8 mouse cellular contexts compared by ENCODE assay signal in genomic region chr6:48445181-48446101, GRCm38 (mm10). TPM values are rescaled to one million over a fixed set of nuclear protein-coding genes. Genes with fewer than 3 reads are reported as not detected.
DNase-seq lines count a peak whose midpoint lies in the region; ATAC-seq and TF ChIP-seq lines count a peak whose summit lies in the region.

Gene Zfp467, minus strand, starts transcription at chr6:48445825.

- H3K36me3 ChIP-seq in forebrain, embryonic 10.5 days (replicated peaks) = peaks cover 21% of the 10 kb centered on the region
- H3K36me3 ChIP-seq in heart, embryonic 14.5 days (ENCODE audit: control insufficient read depth, insufficient read depth, low read length) = peaks cover 27% of the 10 kb centered on the region
- H3K36me3 ChIP-seq in liver, embryonic 14.5 days (replicated peaks; ENCODE audit: control insufficient read depth, insufficient read depth, low read depth) = no peaks in the 10 kb centered on the region
- no peaks in the 10 kb centered on the region for H3K36me3 ChIP-seq in thymus, adult 2 months (ENCODE audit: control insufficient read depth, insufficient read depth, low read length)

- peak; percentile 37 to 40 for DNase-seq in adrenal gland, postnatal 4 days (ENCODE audit: low spot score in 2 of 2)
- DNase-seq in forebrain, embryonic 10.5 days (ENCODE audit: extremely low spot score, low spot score) = peak; percentile 41
- DNase-seq in kidney, postnatal 10 days = peak; percentile 80
- no peak for DNase-seq in liver, embryonic 14.5 days (ENCODE audit: low read depth in 3 of 3, low spot score in 3 of 3)
- peak; percentile 57 for DNase-seq in neural tube, embryonic 10.5 days (ENCODE audit: extremely low spot score, low spot score)
- peak; percentile 43 for DNase-seq in thymus, adult 2 months

- peaks cover 12% of the 10 kb centered on the region; the same call in 1 of the 2 replicates for H3K9me3 ChIP-seq in forebrain, embryonic 10.5 days
- H3K9me3 ChIP-seq in heart, embryonic 14.5 days (ENCODE audit: control insufficient read depth, low read length) = no peaks in the 10 kb centered on the region
- H3K9me3 ChIP-seq in liver, embryonic 14.5 days (ENCODE audit: control insufficient read depth, low read length) = no peaks in the 10 kb centered on the region

- H3K4me2 ChIP-seq in heart, embryonic 14.5 days (ENCODE audit: low read length) = peak within 1 kb of the TSS; percentile 93
- peak within 1 kb of the TSS; percentile 64 for H3K4me2 ChIP-seq in liver, embryonic 14.5 days (ENCODE audit: low read depth)

- H3K27ac ChIP-seq in forebrain, embryonic 10.5 days = peak within 1 kb of the TSS; percentile 96
- peak within 1 kb of the TSS; percentile 83 to 94 for H3K27ac ChIP-seq in heart, embryonic 14.5 days (replicated peaks in 1 of 2; ENCODE audit: control insufficient read depth in 1 of 2, insufficient read depth in 1 of 2, low read depth in 2 of 2, low read length in 2 of 2)
- no peak within 1 kb of the TSS for H3K27ac ChIP-seq in liver, embryonic 14.5 days
- H3K27ac ChIP-seq in thymus, adult 2 months (ENCODE audit: control insufficient read depth, insufficient read depth, low read length) = peak within 1 kb of the TSS; percentile 27; the same call in 1 of the 2 replicates

- TF ChIP-seq CTCF in liver, embryonic 14.5 days (IDR thresholded peaks at IDR 0.05; ENCODE audit: low read depth) = no peak
- TF ChIP-seq CTCF in thymus, adult 2 months (IDR thresholded peaks at IDR 0.05; ENCODE audit: borderline replicate concordance, control insufficient read depth, extremely low read depth, insufficient read depth, low read length, poor library complexity) = no peak

- TF ChIP-seq EP300 in liver, embryonic 14.5 days (IDR thresholded peaks at IDR 0.05; ENCODE audit: low read depth) = no peak

- peaks cover 37% of the 10 kb centered on the region for H3K27me3 ChIP-seq in forebrain, embryonic 10.5 days (ENCODE audit: poor library complexity, severe bottlenecking)
- H3K27me3 ChIP-seq in heart, embryonic 14.5 days (ENCODE audit: control insufficient read depth, insufficient read depth, low read length) = no peaks in the 10 kb centered on the region
- peaks cover 21% of the 10 kb centered on the region for H3K27me3 ChIP-seq in liver, embryonic 14.5 days (ENCODE audit: control insufficient read depth, insufficient read depth, low read length)
- H3K27me3 ChIP-seq in thymus, adult 2 months (ENCODE audit: control insufficient read depth, insufficient read depth, low read length) = no peaks in the 10 kb centered on the region; the same call in 1 of the 2 replicates

- peak within 1 kb of the TSS; percentile 94 for H3K9ac ChIP-seq in heart, embryonic 14.5 days (ENCODE audit: low read length)
- H3K9ac ChIP-seq in liver, embryonic 14.5 days (replicated peaks) = peak within 1 kb of the TSS; percentile 11; the same call in 1 of the 2 replicates

- H3K4me1 ChIP-seq in forebrain, embryonic 10.5 days = peaks cover 55% of the 10 kb centered on the region
- H3K4me1 ChIP-seq in heart, embryonic 14.5 days (ENCODE audit: control insufficient read depth in 2 of 2, insufficient read depth in 2 of 2, low read length in 2 of 2) = peaks cover 16 to 25% of the 10 kb centered on the region in 2 experiments
- H3K4me1 ChIP-seq in liver, embryonic 14.5 days (replicated peaks; ENCODE audit: control insufficient read depth in 2 of 2, insufficient read depth in 2 of 2, low read length in 1 of 2) = peaks cover 0 to 6% of the 10 kb centered on the region in 2 experiments; a peak in 1 of 4 replicates
- peaks cover 20% of the 10 kb centered on the region for H3K4me1 ChIP-seq in thymus, adult 2 months (replicated peaks; ENCODE audit: control insufficient read depth, insufficient read depth, low read length)

- peak; percentile 17 for ATAC-seq in CD4-positive, CD25-positive, alpha-beta regulatory T cell, adult 4 months
- peak; percentile 23; the same call in 1 of the 2 replicates for ATAC-seq in heart, embryonic 14.5 days (ENCODE audit: insufficient number of reproducible peaks, insufficient read depth, low FRiP score, low read depth)
- no peak for ATAC-seq in liver, embryonic 14.5 days (ENCODE audit: insufficient read depth)

- H3K4me3 ChIP-seq in forebrain, embryonic 10.5 days = peak within 1 kb of the TSS; percentile 63
- peak within 1 kb of the TSS; percentile 89 for H3K4me3 ChIP-seq in heart, embryonic 14.5 days (ENCODE audit: control insufficient read depth in 1 of 2, insufficient read depth in 1 of 2, low read depth in 1 of 2, low read length in 2 of 2)
- peak within 1 kb of the TSS; percentile 57 to 70 for H3K4me3 ChIP-seq in liver, embryonic 14.5 days (ENCODE audit: insufficient read depth in 1 of 2, low read depth in 2 of 2, low read length in 2 of 2)
- peak within 1 kb of the TSS; percentile 73 for H3K4me3 ChIP-seq in thymus, adult 2 months (ENCODE audit: control insufficient read depth, insufficient read depth, low read length)

- WGBS in forebrain, embryonic 10.5 days = under 1% methylated on average over 65 of the region's 65 CpGs
- under 1% methylated on average over 65 of the region's 65 CpGs for WGBS in heart, embryonic 14.5 days
- WGBS in liver, embryonic 14.5 days (ENCODE audit: insufficient replicate concordance) = under 1% methylated on average over 65 of the region's 65 CpGs
- WGBS in thymus, adult 2 months = 1% methylated on average over 65 of the region's 65 CpGs

- TF ChIP-seq POLR2A in thymus, adult 2 months (IDR thresholded peaks at IDR 0.05; ENCODE audit: control insufficient read depth, extremely low read depth, insufficient read depth, low read length, poor library complexity) = 0 out of 2 replicates have a peak, but pooled peaks have one; percentile 8

RNA-seq across cellular contexts. Expression of gene Zfp467, which starts in this region (rescaled TPM):
- 10 to 100 TPM; 11.4 to 12.6 TPM for polyA plus RNA-seq in CD4-positive, CD25-positive, alpha-beta regulatory T cell, adult 4 months (2017; shearing (Covaris generic))
- 10 to 100 TPM; 64.1 to 64.7 TPM for total RNA-seq in adrenal gland, postnatal 4 days (2021)
- polyA plus RNA-seq in forebrain, embryonic 10.5 days (2016; fragmentation: Nextera tagmentation; extraction: Ambion mirVana) = 12.9 and 13.1 TPM in 2 replicates
- polyA plus RNA-seq in heart, embryonic 14.5 days (2014; fragmentation: Nextera tagmentation; extraction: Ambion mirVana) = 24.8 and 26.2 TPM in 2 replicates
- polyA plus RNA-seq in liver, embryonic 14.5 days (2012; rRNA removed) = 2.2 and 2.8 TPM in 2 replicates
- polyA plus RNA-seq in liver, embryonic 14.5 days (2014; fragmentation: Nextera tagmentation; extraction: Ambion mirVana) = 2.3 and 2.9 TPM in 2 replicates
- polyA plus RNA-seq in thymus, adult 2 months (2012; rRNA removed) = 29.4 and 30.2 TPM in 2 replicates

Comparison
In these comparisons a context has a peak if more than half of its experiments do, and no peak if none do; other contexts are left out.
1. DNase-seq: peak in adrenal gland, postnatal 4 days (2 of 2), forebrain, embryonic 10.5 days (single experiment), kidney, postnatal 10 days (single experiment), neural tube, embryonic 10.5 days (single experiment) and thymus, adult 2 months (single experiment); none in liver, embryonic 14.5 days (0 of 3).
2. Peak in every context shown above with its lines, with median percentiles within 50 percentile points of each other: H3K4me3 ChIP-seq.